Mouse (Mus musculus): Measurements from ENCODE around the gene Tmem256. TPM values are rescaled to one million over a fixed set of nuclear protein-coding genes. Genes with fewer than 3 reads are reported as not detected.
A peak's percentile ranks its signal among the peaks of the same experiment; 100 is the strongest.

Tmem256 gene
- total RNA-seq (2021) = 100 to 1,000 TPM; 120 to 143 TPM
- long read RNA-seq, experiment 1, transcript Tmem256-203 (4 exons, 421 nt) = minor isoform, 13 of 44 reads
- long read RNA-seq, experiment 1, transcript Tmem256-201 (4 exons, 492 nt) = major isoform, 25 of 44 reads
- long read RNA-seq, experiment 1, partial matches to known transcripts = 0 of 44 reads
- long read RNA-seq, experiment 1, other reads (novel, unspliced or antisense) = 2 of 44 reads
- long read RNA-seq, experiment 2, transcript Tmem256-201 (4 exons, 492 nt) = major isoform, 32 of 55 reads
- long read RNA-seq, experiment 2, transcript Tmem256-203 (4 exons, 421 nt) = minor isoform, 19 of 55 reads
- long read RNA-seq, experiment 2, partial matches to known transcripts = 1 of 55 reads
- long read RNA-seq, experiment 2, other reads (novel, unspliced or antisense) = 1 of 55 reads

GRCm38 (mm10) chr11:69837952-69838713, at the start of gene Tmem256:
TSS of gene Tmem256 (plus strand) at chr11:69838514.
- DNase-seq (ENCODE audit: low spot score in 2 of 2) = peak; percentile 93 to 95

GRCm38 (mm10) chr11:69789431-69789830, 48.9 kb upstream of the Tmem256 start:
- DNase-seq (ENCODE audit: low spot score in 2 of 2) = no peak

- DNase-seq (ENCODE audit: low spot score in 2 of 2) = no peak
Measured at GRCm38 (mm10) chr11:69791420-69791819, 46.9 kb upstream of the Tmem256 start.

- DNase-seq (ENCODE audit: low spot score in 2 of 2) = no peak
Measured at GRCm38 (mm10) chr11:69793429-69793828, 44.9 kb upstream of the Tmem256 start.

GRCm38 (mm10) chr11:69795168-69795982, 42.9 kb upstream of the Tmem256 start, which contains the start of gene Chrnb1:
TSS of gene Chrnb1 (minus strand) at chr11:69795943.
- peak; percentile 77 to 83 for DNase-seq (ENCODE audit: low spot score in 2 of 2)

GRCm38 (mm10) chr11:69795983-69796435, 42.3 kb upstream of the Tmem256 start:
- no peak for DNase-seq (ENCODE audit: low spot score in 2 of 2)

GRCm38 (mm10) chr11:69797924-69798323, 40.4 kb upstream of the Tmem256 start:
- DNase-seq (ENCODE audit: low spot score in 2 of 2) = no peak

GRCm38 (mm10) chr11:69799394-69800137, 38.7 kb upstream of the Tmem256 start:
- DNase-seq (ENCODE audit: low spot score in 2 of 2) = no peak

GRCm38 (mm10) chr11:69800138-69800391, 38.2 kb upstream of the Tmem256 start:
- no peak for DNase-seq (ENCODE audit: low spot score in 2 of 2)

GRCm38 (mm10) chr11:69800392-69801197, 37.7 kb upstream of the Tmem256 start:
- no peak for DNase-seq (ENCODE audit: low spot score in 2 of 2)

GRCm38 (mm10) chr11:69801379-69801977, 36.8 kb upstream of the Tmem256 start, which contains the start of gene Fgf11:
TSS of gene Fgf11 (minus strand) at chr11:69801857.
- DNase-seq (ENCODE audit: low spot score in 2 of 2) = no peak

GRCm38 (mm10) chr11:69802648-69803105, 35.6 kb upstream of the Tmem256 start:
- peak; percentile 59 to 78 for DNase-seq (ENCODE audit: low spot score in 2 of 2)

- DNase-seq (ENCODE audit: low spot score in 2 of 2) = no peak
Measured at GRCm38 (mm10) chr11:69803328-69803727, 35.0 kb upstream of the Tmem256 start.

- peak; percentile 57 to 78 for DNase-seq (ENCODE audit: low spot score in 2 of 2)
Measured at GRCm38 (mm10) chr11:69803786-69804651, 34.3 kb upstream of the Tmem256 start.

GRCm38 (mm10) chr11:69804652-69804940, 33.7 kb upstream of the Tmem256 start:
- DNase-seq (ENCODE audit: low spot score in 2 of 2) = no peak

GRCm38 (mm10) chr11:69804972-69805909, 33.1 kb upstream of the Tmem256 start, which contains the start of gene Tmem102:
TSS of gene Tmem102 (minus strand) at chr11:69805624.
- DNase-seq (ENCODE audit: low spot score in 2 of 2) = no peak

GRCm38 (mm10) chr11:69806378-69806777, 31.9 kb upstream of the Tmem256 start:
- DNase-seq (ENCODE audit: low spot score in 2 of 2) = no peak
